Mouse (Mus musculus) intestine, embryonic 16.5 days (tissue): ENCODE measurements around the gene Bloc1s2. TPM values are rescaled to one million over a fixed set of nuclear protein-coding genes. Genes with fewer than 3 reads are reported as not detected.

Source experiments
- ATAC-seq: fragments of 200-750 bp; cut with Nextera tagmentation; 2 replicates; pipeline ENCODE4 v1.8.0; 2017; ENCODE audit warnings: moderate TSS enrichment, moderate library complexity
- H3K27ac ChIP-seq: fragments of 300-500 bp; sonication (generic); 2 replicates; pipeline ENCODE4 v1.5.1; 2014; ENCODE audit warnings: mild to moderate bottlenecking, low read length
- H3K27me3 ChIP-seq: fragments of 300-500 bp; sonication (generic); replicated peaks from 2 replicates; pipeline ENCODE4 v1.6.1; 2014; ENCODE audit warnings: low read length, control low read depth, mixed read lengths; ENCODE audit not compliant: control insufficient read depth, insufficient read depth
- H3K36me3 ChIP-seq: fragments of 300-500 bp; sonication (generic); 2 replicates; pipeline ENCODE4 v1.6.1; 2014; ENCODE audit warnings: low read length, control low read depth; ENCODE audit not compliant: control insufficient read depth, insufficient read depth
- H3K4me1 ChIP-seq: fragments of 300-500 bp; sonication (generic); 2 replicates; pipeline ENCODE4 v1.6.1; 2014; ENCODE audit warnings: low read length, control low read depth, mixed read lengths; ENCODE audit not compliant: control insufficient read depth, insufficient read depth
- H3K4me2 ChIP-seq: fragments of 300-500 bp; sonication (generic); 2 replicates; pipeline ENCODE4 v1.6.1; 2014; ENCODE audit warnings: low read depth, low read length, control low read depth
- H3K4me3 ChIP-seq: fragments of 300-500 bp; sonication (generic); 2 replicates; pipeline ENCODE4 v1.5.1; 2014; ENCODE audit warnings: mild to moderate bottlenecking, low read length
- H3K9ac ChIP-seq: fragments of 300-500 bp; sonication (generic); 2 replicates; pipeline ENCODE4 v1.6.1; 2014; ENCODE audit warnings: low read depth, low read length
- H3K9me3 ChIP-seq: fragments of 300-500 bp; sonication (generic); 2 replicates; pipeline ENCODE4 v1.6.1; 2016; ENCODE audit warnings: low read length, control low read depth; ENCODE audit not compliant: control insufficient read depth
- WGBS: fragments of 180-500 bp; shearing (Covaris S2); extraction: QIAGEN DNeasy Blood & Tissue Kit; methylation state at CpG from one replicate; pipeline ENCODE4 v1.1.7; 2014; 5-methylcytosine and 5-hydroxymethylcytosine counted together
- polyA plus RNA-seq: library from polyadenylated mRNA; unstranded; fragments of >200 nt; fragmentation: Nextera tagmentation; extraction: Ambion mirVana; gene quantifications from 2 replicates; pipeline ENCODE4 v1.2.1, GENCODE M21; 2015

Gene Bloc1s2
- polyA plus RNA-seq, 1 experiment from 2014 or later = 90.9 TPM

- no peaks in the 10 kb centered on the region for H3K9me3 ChIP-seq
- ATAC-seq = no peak
- WGBS = 11% methylated on average over 3 of the region's 3 CpGs
Measured at GRCm38 (mm10) chr19:44161515-44161914, 15.3 kb upstream of the Bloc1s2 start.

GRCm38 (mm10) chr19:44159386-44159785, 13.1 kb upstream of the Bloc1s2 start:
- Histone ChIP-seq H3K36me3 (no peaks in the 10 kb centered on the region), H3K9me3 (no peaks in the 10 kb centered on the region), H3K4me2 (no peak overlapping the region), H3K27ac (no peak overlapping the region), H3K9ac (no peak overlapping the region), H3K27me3 (0 out of 2 replicates have a peak, but pooled peaks cover 3% of the 10 kb centered on the region), H3K4me3 (no peak overlapping the region), H3K4me1 (no peaks in the 10 kb centered on the region)
- 82% methylated on average over 3 of the region's 3 CpGs for WGBS
- ATAC-seq = no peak

More at GRCm38 (mm10) chr19:44161515-44161914, 15.3 kb upstream of the Bloc1s2 start:
- H3K9ac ChIP-seq = no peak overlapping the region
- H3K27ac ChIP-seq = no peak overlapping the region
- H3K36me3 ChIP-seq = no peaks in the 10 kb centered on the region
- H3K4me1 ChIP-seq = no peaks in the 10 kb centered on the region
- H3K4me3 ChIP-seq = no peak overlapping the region
- H3K27me3 ChIP-seq = no peaks in the 10 kb centered on the region
- H3K4me2 ChIP-seq = no peak overlapping the region

- Histone ChIP-seq H3K4me3 (no peak overlapping the region), H3K4me1 (no peaks in the 10 kb centered on the region), H3K9me3 (no peaks in the 10 kb centered on the region), H3K36me3 (no peaks in the 10 kb centered on the region), H3K27ac (no peak overlapping the region), H3K27me3 (peaks cover 4% of the 10 kb centered on the region; the same call in 1 of the 2 replicates), H3K4me2 (no peak overlapping the region), H3K9ac (no peak overlapping the region)
- 94% methylated on average over 10 of the region's 10 CpGs for WGBS
- ATAC-seq = no peak
Measured at GRCm38 (mm10) chr19:44157005-44157404, 10.8 kb upstream of the Bloc1s2 start.

GRCm38 (mm10) chr19:44153781-44154180, 7.5 kb upstream of the Bloc1s2 start:
- Histone ChIP-seq H3K9me3 (no peaks in the 10 kb centered on the region), H3K9ac (no peak overlapping the region), H3K4me3 (no peak overlapping the region), H3K36me3 (no peaks in the 10 kb centered on the region), H3K4me1 (no peaks in the 10 kb centered on the region), H3K4me2 (no peak overlapping the region), H3K27ac (no peak overlapping the region), H3K27me3 (peaks cover 4% of the 10 kb centered on the region; the same call in 1 of the 2 replicates)
- no peak for ATAC-seq
- 74% methylated on average over 5 of the region's 5 CpGs for WGBS

- Histone ChIP-seq H3K4me2 (no peak overlapping the region), H3K9me3 (no peaks in the 10 kb centered on the region), H3K9ac (no peak overlapping the region), H3K4me1 (peaks cover 7% of the 10 kb centered on the region), H3K27ac (no peak overlapping the region), H3K36me3 (no peaks in the 10 kb centered on the region), H3K4me3 (no peak overlapping the region), H3K27me3 (no peaks in the 10 kb centered on the region; the same call in 1 of the 2 replicates)
- ATAC-seq = no peak
- WGBS = 65% methylated on average over 2 of the region's 2 CpGs
Measured at GRCm38 (mm10) chr19:44148991-44149390, 2.7 kb upstream of the Bloc1s2 start.

- Histone ChIP-seq H3K4me3 (no peak overlapping the region), H3K9me3 (no peaks in the 10 kb centered on the region), H3K4me2 (no peak overlapping the region), H3K27ac (no peak overlapping the region), H3K36me3 (no peaks in the 10 kb centered on the region), H3K9ac (no peak overlapping the region), H3K4me1 (peaks cover 7% of the 10 kb centered on the region), H3K27me3 (no peaks in the 10 kb centered on the region; the same call in 1 of the 2 replicates)
- WGBS = 36% methylated on average over 2 of the region's 2 CpGs
- no peak for ATAC-seq
Measured at GRCm38 (mm10) chr19:44148345-44148744, 2.1 kb upstream of the Bloc1s2 start.

- no peak for ATAC-seq
- H3K4me1 ChIP-seq = peaks cover 7% of the 10 kb centered on the region
- peaks cover 6% of the 10 kb centered on the region; the same call in 1 of the 2 replicates for H3K36me3 ChIP-seq
- H3K27me3 ChIP-seq = no peaks in the 10 kb centered on the region; the same call in 1 of the 2 replicates
- no peaks in the 10 kb centered on the region for H3K9me3 ChIP-seq
- WGBS = 92% methylated on average over 8 of the region's 8 CpGs
- no peak overlapping the region for H3K9ac ChIP-seq
- H3K4me2 ChIP-seq = no peak overlapping the region
- no peak overlapping the region for H3K4me3 ChIP-seq
- H3K27ac ChIP-seq = no peak overlapping the region
Measured at GRCm38 (mm10) chr19:44146951-44147350, 705 bp upstream of the Bloc1s2 start.

GRCm38 (mm10) chr19:44146568-44146879, 278 bp upstream of the Bloc1s2 start:
- Histone ChIP-seq H3K9me3 (no peaks in the 10 kb centered on the region), H3K4me3 (peak overlapping the region; percentile 70), H3K27ac (no peak overlapping the region), H3K9ac (peak overlapping the region; percentile 75; the same call in 1 of the 2 replicates), H3K36me3 (peaks cover 6% of the 10 kb centered on the region; the same call in 1 of the 2 replicates), H3K27me3 (no peaks in the 10 kb centered on the region), H3K4me2 (peak overlapping the region; percentile 80), H3K4me1 (peaks cover 7% of the 10 kb centered on the region)
- no peak for ATAC-seq
- 57% methylated on average over 9 of the region's 9 CpGs for whole genome bisulfite sequencing

- Histone ChIP-seq H3K9me3 (no peaks in the 10 kb centered on the region), H3K4me3 (no peak overlapping the region), H3K4me2 (no peak overlapping the region), H3K27me3 (no peaks in the 10 kb centered on the region), H3K9ac (no peak overlapping the region), H3K27ac (no peak overlapping the region), H3K36me3 (peaks cover 6% of the 10 kb centered on the region; the same call in 1 of the 2 replicates), H3K4me1 (peaks cover 7% of the 10 kb centered on the region)
- ATAC-seq = no peak
- WGBS = 83% methylated on average over 9 of the region's 9 CpGs
Measured at GRCm38 (mm10) chr19:44144366-44144765, 1.9 kb downstream of the Bloc1s2 start.

GRCm38 (mm10) chr19:44135960-44136485, 10.2 kb downstream of the Bloc1s2 start:
- Histone ChIP-seq H3K4me1 (peaks cover 8% of the 10 kb centered on the region), H3K36me3 (peaks cover 8% of the 10 kb centered on the region), H3K4me2 (peak overlapping the region; percentile 49), H3K4me3 (peak overlapping the region; percentile 35), H3K9ac (peak overlapping the region; percentile 44; the same call in 1 of the 2 replicates), H3K27me3 (no peaks in the 10 kb centered on the region), H3K9me3 (no peaks in the 10 kb centered on the region), H3K27ac (no peak overlapping the region)
- peak; percentile 27 for ATAC-seq
- WGBS = 27% methylated on average over 7 of the region's 7 CpGs
